ENCODE assay signal across 9 mouse cellular contexts in genomic region chr9:113177181-113177917, GRCm38 (mm10).
A peak's percentile ranks its signal among the peaks of the same experiment; 100 is the strongest.
DNase-seq lines count a peak whose midpoint lies in the region; ATAC-seq lines count a peak whose summit lies in the region.
"Had no signal": no experiment of that assay in that cellular context is flagged by ENCODE, and none has a peak within 500 bp of the region (broad histone marks: within the 10 kb centered on the region; RNA-seq: fewer than 3 reads in every experiment).

No protein-coding gene starts in this region.

- no peak overlapping the region for H3K4me3 ChIP-seq in forebrain, embryonic 13.5 days
- H3K4me3 ChIP-seq: liver, embryonic 13.5 days; myocyte had no signal

- ATAC-seq in forebrain, embryonic 13.5 days = peak; percentile 97

- 35% methylated on average over 15 of the region's 15 CpGs for WGBS in forebrain, embryonic 13.5 days

- peak overlapping the region; percentile 86 for H3K27ac ChIP-seq in forebrain, embryonic 13.5 days
- H3K27ac ChIP-seq: liver, embryonic 13.5 days had no signal

- no peaks in the 10 kb centered on the region for H3K9me3 ChIP-seq in forebrain, embryonic 13.5 days (replicated peaks)

- peak; percentile 64 to 75 for DNase-seq in cerebellum, adult 18-20 months
- DNase-seq in layer of hippocampus, postnatal 25 days (ENCODE audit: extremely low spot score in 1 of 2, low spot score in 1 of 2) = peak; percentile 56 to 57
- DNase-seq in retina, postnatal 7 days (ENCODE audit: low read depth, low spot score) = peak; percentile 4
- no peak for DNase-seq in kidney, adult 11 months
- no peak for DNase-seq in urinary bladder, postnatal 36 days (ENCODE audit: low spot score in 2 of 2)
- no peak for DNase-seq in thymus, postnatal 14 days
- DNase-seq: liver, embryonic 13.5 days had no signal

- H3K36me3 ChIP-seq in forebrain, embryonic 13.5 days (ENCODE audit: poor library complexity, severe bottlenecking) = no peaks in the 10 kb centered on the region
- H3K36me3 ChIP-seq: liver, embryonic 13.5 days had no signal

- no peak overlapping the region for H3K9ac ChIP-seq in forebrain, embryonic 13.5 days
- H3K9ac ChIP-seq: liver, embryonic 13.5 days had no signal

- no peaks in the 10 kb centered on the region for H3K27me3 ChIP-seq in forebrain, embryonic 13.5 days
- H3K27me3 ChIP-seq: liver, embryonic 13.5 days had no signal

- peak overlapping the region; percentile 12 for H3K4me2 ChIP-seq in forebrain, embryonic 13.5 days
- H3K4me2 ChIP-seq: liver, embryonic 13.5 days had no signal

- H3K4me1 ChIP-seq in forebrain, embryonic 13.5 days = peaks cover 14% of the 10 kb centered on the region
- H3K4me1 ChIP-seq: liver, embryonic 13.5 days had no signal

Comparison
In these comparisons a context has a peak if more than half of its experiments do, and no peak if none do; other contexts are left out.
1. DNase-seq: peak in cerebellum, adult 18-20 months (2 of 2), layer of hippocampus, postnatal 25 days (2 of 2) and retina, postnatal 7 days (single experiment); none in kidney, adult 11 months (single experiment), urinary bladder, postnatal 36 days (0 of 2) and thymus, postnatal 14 days (single experiment).